19 mouse cellular contexts compared by ENCODE assay signal in the genomic region with DNA sequence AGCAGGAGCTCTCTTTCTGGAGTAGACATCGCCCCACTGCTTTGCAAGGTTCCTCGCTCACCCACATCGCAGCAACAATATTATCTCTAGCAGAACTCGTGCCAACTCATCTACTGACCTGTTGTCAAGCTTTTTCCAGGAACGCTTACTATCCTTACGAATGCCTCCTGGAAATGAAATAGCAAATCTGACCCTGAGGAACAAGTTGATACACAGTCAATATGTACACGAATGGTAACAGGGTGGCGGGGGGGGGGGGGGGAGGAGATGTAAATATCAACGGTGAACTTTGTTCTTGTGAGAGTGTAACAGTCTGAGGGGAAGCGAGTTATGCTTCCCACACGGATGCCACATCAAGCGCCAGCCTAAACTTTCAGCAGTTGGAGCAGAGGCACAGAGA. TPM values are rescaled to one million over a fixed set of nuclear protein-coding genes. Genes with fewer than 3 reads are reported as not detected.
A peak's percentile ranks its signal among the peaks of the same experiment; 100 is the strongest.
DNase-seq lines count a peak whose midpoint lies in the region; ATAC-seq and TF ChIP-seq lines count a peak whose summit lies in the region.
"Had no signal": no experiment of that assay in that cellular context is flagged by ENCODE, and none has a peak within 500 bp of the region (broad histone marks: within the 10 kb centered on the region; RNA-seq: fewer than 3 reads in every experiment).

No protein-coding gene starts in this region.

- peak; percentile 65; the same call in 1 of the 2 replicates for TF ChIP-seq EP300 in heart, postnatal 0 days (IDR thresholded peaks at IDR 0.05; ENCODE audit: low read depth)

- no peak for TF ChIP-seq CTCF in heart, postnatal 0 days (IDR thresholded peaks at IDR 0.05; ENCODE audit: low read depth)

- no peak overlapping the region for H3K4me2 ChIP-seq in heart, postnatal 0 days (ENCODE audit: low read depth, low read length)
- H3K4me2 ChIP-seq in liver, embryonic 12.5 days, result no peak overlapping the region
- peak overlapping the region; percentile 13; the same call in 1 of the 2 replicates for H3K4me2 ChIP-seq in liver, embryonic 15.5 days
- no peak overlapping the region for H3K4me2 ChIP-seq in hindbrain, embryonic 14.5 days (replicated peaks)
- H3K4me2 ChIP-seq: embryonic facial prominence, embryonic 13.5 days; forebrain, embryonic 12.5 days had no signal

- no peaks in the 10 kb centered on the region for H3K36me3 ChIP-seq in heart, postnatal 0 days (replicated peaks; ENCODE audit: control insufficient read depth, insufficient read depth, low read length)
- no peaks in the 10 kb centered on the region for H3K36me3 ChIP-seq in liver, embryonic 12.5 days
- no peaks in the 10 kb centered on the region for H3K36me3 ChIP-seq in liver, embryonic 15.5 days (replicated peaks)
- H3K36me3 ChIP-seq in hindbrain, embryonic 14.5 days (replicated peaks; ENCODE audit: control insufficient read depth, insufficient read depth), result no peaks in the 10 kb centered on the region
- H3K36me3 ChIP-seq: embryonic facial prominence, embryonic 13.5 days; forebrain, embryonic 12.5 days had no signal

- peaks cover 30% of the 10 kb centered on the region for H3K4me1 ChIP-seq in heart, postnatal 0 days (ENCODE audit: control insufficient read depth, insufficient read depth)
- peaks cover 3% of the 10 kb centered on the region; the same call in 1 of the 2 replicates for H3K4me1 ChIP-seq in liver, embryonic 12.5 days
- 0 out of 2 replicates have a peak, but pooled peaks cover 4% of the 10 kb centered on the region for H3K4me1 ChIP-seq in liver, embryonic 15.5 days (replicated peaks)
- no peaks in the 10 kb centered on the region for H3K4me1 ChIP-seq in hindbrain, embryonic 14.5 days (replicated peaks; ENCODE audit: control insufficient read depth, insufficient read depth, low read length)
- H3K4me1 ChIP-seq: embryonic facial prominence, embryonic 13.5 days had no signal

- no peak overlapping the region for H3K9ac ChIP-seq in heart, postnatal 0 days (replicated peaks; ENCODE audit: low read depth, low read length)
- H3K9ac ChIP-seq in liver, embryonic 12.5 days, result no peak overlapping the region
- no peak overlapping the region for H3K9ac ChIP-seq in liver, embryonic 15.5 days
- H3K9ac ChIP-seq in hindbrain, embryonic 14.5 days, result no peak overlapping the region
- H3K9ac ChIP-seq: embryonic facial prominence, embryonic 13.5 days; forebrain, embryonic 12.5 days had no signal

- intact Hi-C loops in heart, postnatal 36 days (cut with DNase I), result no loop called here

- 50% methylated on average over 12 of the region's 12 CpGs for WGBS in heart, postnatal 0 days
- 63% methylated on average over 12 of the region's 12 CpGs for WGBS in liver, embryonic 12.5 days (ENCODE audit: insufficient replicate concordance)
- whole genome bisulfite sequencing in liver, embryonic 15.5 days (ENCODE audit: insufficient replicate concordance), result 54% methylated on average over 12 of the region's 12 CpGs
- 91% methylated on average over 12 of the region's 12 CpGs for WGBS in hindbrain, embryonic 14.5 days

- H3K9me3 ChIP-seq in heart, postnatal 0 days (replicated peaks; ENCODE audit: control insufficient read depth, low read length), result no peaks in the 10 kb centered on the region
- no peaks in the 10 kb centered on the region for H3K9me3 ChIP-seq in liver, embryonic 12.5 days (replicated peaks)
- no peaks in the 10 kb centered on the region for H3K9me3 ChIP-seq in liver, embryonic 15.5 days (replicated peaks)
- H3K9me3 ChIP-seq in hindbrain, embryonic 14.5 days (ENCODE audit: control insufficient read depth, low read length), result no peaks in the 10 kb centered on the region
- H3K9me3 ChIP-seq: embryonic facial prominence, embryonic 13.5 days; forebrain, embryonic 12.5 days had no signal

- no peak; the same call in 1 of the 2 replicates for ATAC-seq in heart, postnatal 0 days (ENCODE audit: insufficient read depth, low read depth)
- ATAC-seq in liver, embryonic 12.5 days, result no peak
- ATAC-seq in liver, embryonic 15.5 days (ENCODE audit: insufficient read depth), result peak; percentile 57
- no peak for ATAC-seq in granulocyte monocyte progenitor cell, adult 5-6 weeks (replicated peaks; ENCODE audit: poor library complexity, severe bottlenecking)
- no peak for ATAC-seq in hindbrain, embryonic 14.5 days (ENCODE audit: low FRiP score)
- ATAC-seq: forebrain, embryonic 16.5 days; hindbrain, embryonic 16.5 days; inflammation-experienced regulatory T-cells, adult 6 months; intestine, postnatal 0 days had no signal

- no peak overlapping the region for H3K27ac ChIP-seq in heart, postnatal 0 days (ENCODE audit: low read depth)
- peak overlapping the region; percentile 3; the same call in 1 of the 2 replicates for H3K27ac ChIP-seq in liver, embryonic 12.5 days
- peak overlapping the region; percentile 74 for H3K27ac ChIP-seq in liver, embryonic 15.5 days (replicated peaks)
- H3K27ac ChIP-seq in hindbrain, embryonic 14.5 days, result no peak overlapping the region
- H3K27ac ChIP-seq: embryonic facial prominence, embryonic 13.5 days; forebrain, embryonic 12.5 days had no signal

- H3K4me3 ChIP-seq in heart, postnatal 0 days (ENCODE audit: low read depth, low read length), result no peak overlapping the region
- no peak overlapping the region for H3K4me3 ChIP-seq in liver, embryonic 12.5 days
- no peak overlapping the region for H3K4me3 ChIP-seq in liver, embryonic 15.5 days (replicated peaks)
- no peak overlapping the region for H3K4me3 ChIP-seq in hindbrain, embryonic 14.5 days (replicated peaks; ENCODE audit: low read length)
- H3K4me3 ChIP-seq: embryonic facial prominence, embryonic 13.5 days; forebrain, embryonic 12.5 days had no signal

- H3K27me3 ChIP-seq in heart, postnatal 0 days (ENCODE audit: control insufficient read depth, insufficient read depth, low read length), result no peaks in the 10 kb centered on the region
- no peaks in the 10 kb centered on the region for H3K27me3 ChIP-seq in liver, embryonic 12.5 days (replicated peaks)
- H3K27me3 ChIP-seq in liver, embryonic 15.5 days, result no peaks in the 10 kb centered on the region
- H3K27me3 ChIP-seq in hindbrain, embryonic 14.5 days (ENCODE audit: control insufficient read depth, insufficient read depth, low read length), result no peaks in the 10 kb centered on the region
- H3K27me3 ChIP-seq: embryonic facial prominence, embryonic 13.5 days had no signal

- DNase-seq in heart, postnatal 0 days (ENCODE audit: low spot score), result no peak
- DNase-seq in heart, postnatal 36 days, result no peak
- peak; percentile 75 for DNase-seq in yolk sac, embryonic 10.5 days (ENCODE audit: low spot score)
- no peak for DNase-seq in hindbrain, embryonic 14.5 days (ENCODE audit: low spot score)
- DNase-seq: adrenal gland, adult 8-10 months; cerebellum, adult 11-12 months; cerebellum, adult 9-11 months; cerebellum, postnatal 36 days; gastrocnemius, postnatal 25 days; heart, postnatal 14 days had no signal

RNA-seq across cellular contexts. Expression of a gene that starts 56.9 kb away (rescaled TPM):
- 169 and 235 TPM in 2 replicates for total RNA-seq in heart, postnatal 0 days (2014; rRNA removed; ENCODE audit: low replicate concordance)
- 82.6 and 106 TPM in 2 replicates for polyA plus RNA-seq in heart, postnatal 0 days (2015; fragmentation: Nextera tagmentation; extraction: Ambion mirVana)
- 100 to 1,000 TPM; 423 to 468 TPM for total RNA-seq in heart, postnatal 36 days (2021)
- polyA plus RNA-seq in liver, embryonic 12.5 days (2016; fragmentation: Nextera tagmentation; extraction: Ambion mirVana), result 6.1 and 7.8 TPM in 2 replicates
- 9.5 and 11.3 TPM in 2 replicates for polyA plus RNA-seq in liver, embryonic 15.5 days (2015; fragmentation: Nextera tagmentation; extraction: Ambion mirVana)
- 8.6 and 9.4 TPM in 2 replicates for total RNA-seq in granulocyte monocyte progenitor cell, adult 5-6 weeks (2014; fragmentation: Nextera tagmentation)
- 8.0 and 8.9 TPM in 2 replicates for total RNA-seq in granulocyte monocyte progenitor cell, adult 5-6 weeks (2017)
- 56.6 and 61.8 TPM in 2 replicates for polyA plus RNA-seq in hindbrain, embryonic 14.5 days (2014; fragmentation: Nextera tagmentation; extraction: Ambion mirVana)

Comparison
In these comparisons a context has a peak if more than half of its experiments do, and no peak if none do; other contexts are left out.
1. H3K27ac ChIP-seq: peak in liver, embryonic 12.5 days (single experiment) and liver, embryonic 15.5 days (single experiment); none in heart, postnatal 0 days (single experiment) and hindbrain, embryonic 14.5 days (single experiment).